Mouse (Mus musculus) lung, postnatal 10 days (tissue): ENCODE data around the gene Thtpa.

ENCODE experiments used
- DNase-seq: peaks from one replicate; pipeline ENCODE4 v3.0.0; 2021

The Thtpa gene

DNA sequence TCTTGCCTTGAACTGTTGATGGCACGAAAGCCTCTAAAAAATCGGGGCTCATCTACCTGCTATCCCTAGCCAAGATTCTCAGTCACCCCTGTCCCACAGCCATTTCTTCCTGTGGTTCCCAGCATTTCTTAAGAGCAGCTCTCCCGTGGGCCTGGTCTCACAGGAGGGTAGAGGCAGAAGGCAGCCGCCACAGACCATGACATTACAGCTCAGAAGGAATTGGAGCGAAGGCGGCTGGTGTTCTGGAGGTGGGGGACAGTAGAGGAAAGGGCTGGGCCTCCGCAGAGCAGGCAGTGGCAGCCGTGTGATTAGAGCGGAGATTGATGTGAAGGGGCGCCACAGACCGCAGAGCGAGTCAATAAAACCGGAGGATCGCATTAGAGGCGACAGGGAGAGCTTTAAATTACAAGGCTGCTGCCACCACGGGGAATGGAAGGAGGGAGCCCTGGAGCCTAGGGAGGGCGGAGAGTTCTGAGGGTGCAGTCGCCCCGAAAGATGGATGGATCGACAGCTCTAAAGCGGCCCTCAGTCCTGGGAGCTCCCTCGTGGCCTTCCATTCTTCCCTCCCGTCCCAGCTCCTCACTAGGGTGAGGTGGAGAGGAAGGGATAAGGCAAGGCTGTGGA is 16.1 kb upstream of the Thtpa start:
- no peak for DNase-seq

DNA sequence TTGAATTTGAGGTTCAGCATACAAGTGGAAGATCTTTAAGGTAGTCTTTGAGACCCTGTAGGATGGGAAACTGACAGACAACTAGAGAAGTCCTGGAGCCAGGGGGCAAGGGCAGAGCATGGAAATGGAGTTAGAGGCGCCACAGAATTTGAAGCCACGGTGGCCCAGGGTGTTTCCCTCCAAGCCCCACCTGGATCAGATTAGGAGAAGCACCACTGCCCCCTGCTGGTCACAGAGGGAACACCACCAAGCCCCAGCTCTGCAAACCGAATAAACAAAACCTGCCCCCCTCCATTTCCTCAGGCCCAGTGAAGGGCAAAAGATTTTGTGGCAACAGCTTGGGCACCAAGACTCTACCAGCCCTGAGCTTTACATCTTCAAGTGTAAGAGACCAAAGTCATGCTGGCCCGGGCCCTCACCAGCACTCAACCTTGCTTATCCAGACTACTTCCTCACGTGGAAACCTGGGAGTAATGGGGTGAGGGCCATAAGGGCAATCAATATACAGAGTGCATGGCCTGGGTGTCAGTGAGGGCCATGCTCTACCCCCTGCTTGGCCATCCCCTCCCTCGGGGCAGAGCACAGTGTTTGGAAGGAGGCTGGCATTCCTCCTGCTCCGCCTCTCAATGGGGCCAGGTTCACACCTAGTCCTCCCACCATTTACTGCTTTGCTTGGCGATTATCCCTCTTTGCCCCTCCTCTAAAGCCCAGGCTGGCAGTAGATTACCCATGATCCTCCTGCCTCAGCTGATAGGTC is 15.2 kb upstream of the Thtpa start:
- peak; percentile 78 for DNase-seq

DNA sequence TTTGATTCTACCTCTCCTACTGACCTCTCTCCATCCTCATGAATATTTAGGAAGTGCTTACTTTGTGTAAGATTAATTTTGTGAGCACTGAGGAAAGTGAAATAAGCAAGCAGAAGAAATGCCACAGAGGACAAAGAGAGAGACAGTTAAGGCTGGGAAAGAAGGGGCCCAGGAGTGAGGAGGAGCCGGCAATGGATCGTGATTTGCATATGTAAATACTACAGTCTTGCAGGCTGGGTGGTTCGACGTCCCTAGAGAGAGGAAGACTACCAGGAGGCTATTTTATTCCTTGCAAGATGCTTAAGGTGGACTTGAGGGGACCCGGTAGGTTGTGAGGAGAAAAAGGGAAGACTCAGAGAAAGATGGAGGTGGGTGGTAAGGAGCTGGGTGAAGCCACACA is 13.5 kb upstream of the Thtpa start:
- DNase-seq = no peak

DNA sequence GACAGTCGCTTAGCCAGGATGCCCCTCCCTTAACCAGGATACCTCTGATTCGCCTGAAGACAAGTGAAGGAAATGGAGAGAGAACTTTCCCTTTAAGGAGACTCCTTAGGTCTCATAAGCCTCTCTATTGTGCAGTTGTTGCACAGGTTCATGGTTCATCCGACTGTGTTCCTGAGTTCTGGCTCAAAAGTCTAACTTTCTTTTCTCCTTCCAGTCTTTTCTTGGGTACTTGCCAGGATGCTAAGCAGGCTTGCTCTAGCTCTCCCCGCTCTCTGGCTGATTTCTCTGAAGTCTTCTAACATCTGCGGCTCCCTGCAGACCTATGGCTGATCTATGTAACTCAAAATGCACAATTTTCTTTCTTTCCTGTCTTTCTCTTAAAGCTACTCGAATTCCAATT is 11.1 kb upstream of the Thtpa start:
- no peak for DNase-seq

DNA sequence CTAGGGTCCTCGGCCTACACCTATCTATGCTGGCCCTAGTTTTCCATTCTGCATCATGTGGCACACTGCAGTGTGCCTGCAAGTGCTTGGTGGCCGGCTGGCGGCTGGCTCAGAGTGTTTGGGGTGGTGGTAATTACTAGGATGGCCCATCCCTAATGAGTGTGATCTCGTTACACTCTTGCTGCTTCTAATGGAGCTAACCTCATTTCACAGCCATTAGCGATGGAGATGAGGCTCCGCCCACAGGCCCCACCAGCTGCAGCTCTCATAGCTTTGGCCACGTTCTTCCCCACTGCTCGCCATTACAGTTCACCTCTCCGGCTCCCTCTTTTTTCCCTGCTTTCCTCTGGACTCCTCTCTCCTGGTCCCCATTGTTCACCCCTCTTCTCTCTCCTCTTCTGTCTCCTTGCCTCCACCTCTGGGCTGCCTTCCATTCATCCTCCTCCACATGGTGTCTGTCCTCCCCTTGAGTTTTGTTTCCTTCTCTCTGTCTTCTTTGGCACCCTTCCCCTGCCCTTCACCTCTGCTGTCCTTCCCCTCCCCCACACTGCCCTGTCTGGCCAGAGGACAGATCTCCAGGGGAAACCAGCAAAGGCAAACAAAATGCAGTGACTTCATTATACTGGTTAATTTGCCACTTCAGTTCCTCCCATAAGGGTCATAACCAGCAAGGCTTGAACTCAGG is 9.1 kb upstream of the Thtpa start:
- no peak for DNase-seq

DNA sequence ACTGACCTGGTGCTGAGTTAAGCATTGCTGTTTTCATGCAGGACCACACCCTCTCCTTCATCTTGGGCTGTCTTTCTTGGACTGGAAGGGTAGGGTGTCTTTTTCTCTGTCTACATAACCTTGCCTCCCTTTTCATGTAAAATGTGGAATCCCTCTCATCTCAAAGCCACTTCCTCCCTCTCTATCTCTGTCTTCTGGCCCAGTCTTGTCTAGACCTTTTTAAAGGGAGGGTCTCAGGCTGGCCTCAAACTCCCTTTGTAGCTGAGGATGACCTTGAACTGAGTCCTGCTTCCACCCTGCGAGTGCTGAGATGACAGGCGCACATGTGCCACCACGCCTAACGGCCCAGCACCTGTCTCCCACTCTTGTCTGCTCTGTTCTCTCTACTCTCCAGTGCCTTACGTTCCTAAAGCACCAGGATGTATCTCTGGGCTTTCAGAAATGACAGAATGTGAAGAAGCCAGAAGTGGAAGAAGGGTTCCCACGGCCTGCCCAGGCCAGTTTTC is 8.5 kb upstream of the Thtpa start:
- DNase-seq = no peak

DNA sequence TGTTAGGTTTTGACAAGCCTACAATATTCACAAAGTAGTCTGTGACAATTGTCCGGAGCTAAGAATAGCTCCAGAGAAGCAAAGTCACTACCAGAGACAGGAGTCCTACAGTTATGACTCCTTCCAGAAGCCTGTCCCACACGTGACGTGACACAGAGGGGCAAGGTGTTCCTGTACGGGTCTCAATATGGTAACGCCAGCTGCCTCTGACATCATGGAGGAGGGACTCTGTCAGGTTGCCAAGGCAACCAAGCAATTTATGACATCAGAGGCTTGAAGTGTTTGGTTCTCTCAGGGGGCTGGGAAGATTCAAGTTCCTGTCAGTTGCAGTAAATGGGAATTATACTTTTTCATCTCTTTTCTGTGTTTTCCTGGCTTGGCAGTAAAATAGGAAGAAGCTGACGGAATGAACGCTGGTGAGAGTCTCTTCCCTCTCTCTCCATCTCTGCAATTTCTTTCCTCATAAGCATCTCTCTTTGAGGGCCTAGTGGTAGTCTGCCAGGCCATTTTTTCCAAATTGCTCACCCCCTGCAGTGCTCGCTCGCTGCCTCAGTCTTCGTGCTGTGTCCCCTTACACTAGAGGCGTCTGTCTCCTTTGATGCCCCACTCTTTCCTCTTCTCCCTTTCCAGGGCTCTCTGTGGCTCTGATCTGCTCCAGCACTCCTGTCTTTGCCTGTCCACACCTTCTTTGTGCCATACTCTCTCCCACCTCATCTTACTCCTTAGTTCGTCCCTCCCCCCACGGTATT is 5.2 kb upstream of the Thtpa start:
- peak; percentile 47 for DNase-seq

DNA sequence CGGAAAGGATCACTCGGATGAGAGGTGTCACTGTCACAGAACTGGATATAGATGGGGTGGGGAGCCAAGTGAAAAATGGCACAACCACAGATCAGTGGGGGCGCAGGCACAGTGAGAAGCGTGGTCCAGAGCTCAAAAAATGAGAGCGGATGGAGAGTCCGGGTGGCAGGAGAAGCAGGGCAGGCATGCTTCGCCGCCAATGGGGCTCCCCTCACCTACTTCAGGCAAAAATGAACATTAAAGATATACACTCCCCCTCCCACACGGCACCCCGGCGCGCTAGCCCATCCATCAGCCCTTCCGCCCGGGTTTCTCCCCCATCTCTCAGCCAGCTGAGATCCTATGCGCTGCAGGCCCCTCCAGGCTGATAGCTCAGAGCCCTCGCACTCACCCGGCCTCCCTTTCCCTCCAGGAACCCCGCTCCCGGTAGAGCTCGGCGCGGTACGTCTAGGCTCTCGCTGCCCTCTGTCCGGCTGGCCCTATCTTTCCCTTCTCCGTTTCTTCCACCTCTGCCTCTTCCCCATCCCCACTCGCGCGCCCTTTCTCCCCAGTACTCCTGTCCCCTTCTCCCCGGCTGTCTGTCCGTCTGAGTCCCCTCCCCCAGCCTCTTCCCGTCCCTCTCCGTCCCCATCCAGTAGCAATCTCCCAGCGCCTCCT is 3.2 kb upstream of the Thtpa start:
- DNase-seq = no peak

DNA sequence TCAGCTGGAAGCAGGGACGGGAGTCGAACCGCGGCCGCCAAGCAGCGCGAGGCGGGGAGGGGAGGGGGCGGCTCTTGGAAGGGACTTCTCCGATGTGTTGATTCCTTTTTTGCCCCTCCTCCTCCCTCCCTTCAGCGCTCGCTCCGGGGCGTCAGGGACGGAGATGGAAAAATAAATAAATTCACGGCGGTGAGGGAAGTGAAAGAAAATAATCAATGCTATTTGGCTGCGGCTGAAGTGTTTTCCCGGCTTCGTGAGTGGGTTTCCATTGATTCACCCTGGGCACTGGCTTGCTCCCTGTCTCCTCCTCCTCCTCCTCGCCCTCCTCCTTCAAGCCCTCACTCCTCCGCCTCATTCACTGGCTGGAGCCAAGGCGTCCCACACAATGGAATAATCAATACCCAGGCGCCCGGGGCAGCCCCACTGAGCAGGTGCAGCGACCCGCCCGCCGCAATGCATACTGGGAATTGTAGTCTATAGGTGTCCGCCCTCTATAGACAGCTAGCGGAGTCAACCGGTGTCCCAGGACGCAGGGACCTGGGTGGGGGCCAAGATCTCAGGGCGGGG is 2.5 kb upstream of the Thtpa start, which contains the start of gene Zfhx2:
Gene Zfhx2, minus strand, starts transcription at position 314 of the 567 bp plus-strand sequence.
- DNase-seq = peak; percentile 94

DNA sequence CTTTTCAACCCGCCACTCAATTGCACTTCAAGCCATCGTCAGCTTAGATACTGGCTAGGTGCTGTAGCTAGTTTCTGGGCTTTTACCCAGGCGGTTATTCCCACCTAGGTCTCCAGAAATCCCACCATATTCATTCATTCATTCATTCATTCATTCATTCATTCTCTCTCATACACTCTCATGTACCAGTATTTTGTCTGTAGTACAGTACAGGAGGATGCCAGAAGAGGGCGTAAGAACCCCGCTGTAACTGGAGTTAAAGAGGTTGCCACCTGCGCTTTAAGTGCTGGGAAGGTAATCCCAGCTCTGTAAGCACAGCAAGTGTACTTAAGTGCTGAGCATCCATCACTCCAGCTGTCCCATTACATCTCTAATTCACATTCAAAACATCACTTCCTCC is 657 bp upstream of the Thtpa start:
- no peak for DNase-seq

DNA sequence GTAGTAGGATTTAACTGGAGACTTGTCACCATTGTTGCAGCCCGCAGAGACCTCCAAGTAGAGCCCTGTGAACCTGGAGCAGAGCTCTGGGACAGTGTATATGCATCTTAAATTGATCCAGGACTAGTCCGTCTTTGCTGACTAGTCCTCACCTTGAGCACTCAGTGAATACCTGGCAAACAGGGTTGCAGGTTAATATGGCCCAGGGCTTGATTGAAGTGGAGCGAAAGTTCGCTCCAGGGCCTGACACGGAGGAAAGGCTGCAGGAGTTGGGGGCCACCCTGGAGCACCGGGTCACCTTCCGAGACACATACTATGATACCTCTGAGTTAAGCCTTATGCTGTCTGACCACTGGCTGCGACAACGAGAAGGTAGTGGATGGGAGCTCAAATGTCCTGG is 679 bp downstream of the Thtpa start:
- DNase-seq = no peak

DNA sequence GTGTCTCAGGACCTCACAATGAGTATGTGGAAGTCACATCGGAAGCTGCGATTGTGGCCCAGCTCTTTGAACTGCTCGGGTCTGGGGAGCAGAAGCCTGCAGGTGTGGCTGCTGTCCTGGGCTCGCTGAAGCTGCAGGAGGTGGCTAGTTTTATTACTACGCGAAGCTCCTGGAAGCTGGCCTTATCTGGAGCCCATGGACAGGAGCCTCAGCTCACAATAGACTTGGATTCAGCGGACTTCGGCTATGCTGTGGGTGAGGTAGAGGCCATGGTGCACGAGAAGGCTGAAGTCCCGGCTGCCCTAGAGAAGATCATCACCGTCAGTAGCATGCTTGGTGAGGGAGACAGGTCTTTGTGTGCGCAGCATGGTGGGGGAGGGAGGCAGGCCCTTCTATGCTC is 1.1 kb downstream of the Thtpa start:
- DNase-seq = no peak

DNA sequence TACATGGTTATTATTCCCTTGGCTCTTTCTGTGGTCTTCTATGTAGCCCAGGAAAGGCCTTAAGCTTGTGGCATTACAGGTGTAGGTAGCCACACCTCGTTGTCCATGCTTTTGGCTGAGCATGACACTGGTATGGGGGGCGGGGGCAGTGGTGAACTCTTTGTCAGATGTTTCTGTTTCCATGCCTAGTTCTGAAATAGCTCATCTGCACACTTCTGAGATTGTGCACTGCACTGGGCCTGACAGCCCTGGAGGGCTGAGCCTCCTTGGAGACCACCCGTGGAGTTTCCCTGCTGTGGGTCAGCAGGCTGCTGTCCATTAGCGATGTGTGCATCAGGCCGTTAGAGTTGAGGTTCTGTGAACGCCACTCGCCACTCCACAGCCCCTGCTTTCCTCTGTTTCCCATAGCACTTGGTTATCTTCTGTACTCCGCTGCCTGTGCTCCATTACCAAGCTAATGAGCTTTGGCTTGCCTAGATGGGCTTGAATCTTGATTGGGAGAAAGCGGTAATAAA is 2.0 kb downstream of the Thtpa start:
- DNase-seq = no peak

DNA sequence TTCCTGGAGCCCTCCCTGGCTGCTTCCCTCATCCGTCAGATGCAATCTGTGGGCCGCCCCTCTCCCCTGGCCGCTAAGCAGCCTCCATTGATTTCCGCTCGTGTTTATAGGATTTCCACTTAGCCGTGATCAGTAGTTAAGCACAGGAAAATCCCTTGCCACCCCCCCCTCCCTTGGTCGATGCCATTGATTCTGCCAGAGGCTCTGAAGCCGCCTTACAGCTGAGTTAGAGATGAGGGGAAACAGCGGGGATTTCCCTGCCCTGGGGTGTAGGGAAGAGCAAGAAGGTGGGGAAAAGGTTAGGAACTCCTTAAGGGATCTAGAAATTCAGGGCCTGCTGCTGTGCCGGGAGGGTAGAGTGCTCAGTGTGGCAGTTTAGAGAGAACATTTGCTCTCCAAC is 3.1 kb downstream of the Thtpa start:
- DNase-seq = no peak

DNA sequence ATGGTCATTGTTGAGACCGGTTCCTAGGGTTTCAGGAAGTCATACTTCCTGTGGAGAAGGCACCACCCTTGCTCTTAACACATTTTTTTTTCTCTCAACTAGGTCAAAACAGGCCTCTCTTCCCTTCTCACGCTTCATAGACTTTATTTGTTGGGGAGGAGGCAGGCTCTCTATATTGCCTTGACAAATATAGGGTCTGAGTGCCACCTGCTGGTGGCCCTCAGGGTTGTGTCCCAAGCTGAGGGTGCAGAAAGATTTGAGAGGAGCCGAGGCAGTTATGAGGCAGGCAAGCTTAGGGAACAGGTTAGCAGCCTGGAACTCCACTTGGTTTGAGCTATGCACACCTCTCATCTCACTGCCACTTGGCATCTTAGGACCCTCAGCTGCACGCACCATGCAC is 3.5 kb downstream of the Thtpa start:
- DNase-seq = peak; percentile 68

DNA sequence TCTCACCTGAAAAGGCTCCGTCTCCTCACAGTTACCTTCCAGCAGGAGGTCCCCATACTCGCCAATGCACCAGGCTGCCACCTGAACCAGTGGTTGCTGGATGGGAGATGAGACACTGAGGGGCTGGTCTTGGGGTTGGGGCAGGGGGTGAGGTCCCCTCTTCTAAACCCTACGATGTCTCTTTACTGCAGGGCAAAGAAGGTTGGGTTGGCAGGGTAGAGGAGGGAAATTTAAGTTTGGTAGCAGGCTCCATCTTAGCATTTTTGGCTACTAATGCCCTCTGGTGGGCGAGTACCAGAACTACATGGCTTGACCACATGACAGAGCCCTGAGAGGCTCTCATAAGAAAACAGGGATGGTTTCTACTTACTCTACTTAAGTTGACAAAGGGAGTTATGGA is 7.0 kb downstream of the Thtpa start:
- peak; percentile 77 for DNase-seq

DNA sequence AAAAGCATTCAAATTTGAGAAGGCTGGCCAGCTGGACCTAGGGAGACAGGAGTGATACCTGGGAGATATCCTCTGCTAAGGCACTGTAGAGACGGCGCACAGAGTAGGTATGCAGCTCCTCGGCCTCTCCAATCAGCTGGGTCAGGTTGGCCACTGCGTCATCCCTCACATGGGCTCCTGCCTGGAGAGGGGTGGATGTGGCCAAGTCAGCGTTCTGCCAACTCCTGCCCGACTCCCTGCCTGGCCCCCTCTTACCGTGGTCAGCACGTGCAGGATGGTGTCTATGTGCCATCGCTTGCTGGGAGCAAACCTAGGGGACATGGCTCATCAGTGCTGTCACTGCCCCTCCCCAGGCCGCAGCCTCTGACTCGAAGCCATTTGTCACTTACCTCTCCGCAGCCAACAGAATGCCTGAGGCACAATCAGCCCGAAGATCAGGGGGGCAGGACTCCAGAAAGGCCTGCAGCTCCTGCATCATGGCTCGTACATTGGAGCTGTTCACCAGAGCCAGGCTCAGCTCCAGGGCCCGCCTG is 7.7 kb downstream of the Thtpa start:
- no peak for DNase-seq

DNA sequence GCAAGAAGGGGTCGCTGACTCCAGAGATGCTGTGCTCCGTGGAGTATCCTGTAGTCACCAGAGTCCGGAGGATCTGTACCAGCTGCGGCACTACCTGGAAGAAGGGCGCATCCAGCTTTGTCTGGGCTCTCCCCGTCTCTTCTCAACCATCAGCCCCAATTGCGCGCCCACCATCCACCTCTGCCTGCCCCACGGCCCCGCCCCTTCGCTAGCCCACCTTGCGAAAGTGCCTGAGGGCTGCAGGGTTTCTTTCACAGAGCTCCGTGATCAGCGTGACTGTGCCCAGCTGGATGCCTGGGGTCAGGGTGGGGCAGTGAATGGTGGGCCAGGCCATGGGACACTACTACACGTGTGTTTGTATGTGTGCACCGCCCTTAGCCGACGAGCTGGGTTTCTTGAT is 9.8 kb downstream of the Thtpa start:
- DNase-seq = no peak

DNA sequence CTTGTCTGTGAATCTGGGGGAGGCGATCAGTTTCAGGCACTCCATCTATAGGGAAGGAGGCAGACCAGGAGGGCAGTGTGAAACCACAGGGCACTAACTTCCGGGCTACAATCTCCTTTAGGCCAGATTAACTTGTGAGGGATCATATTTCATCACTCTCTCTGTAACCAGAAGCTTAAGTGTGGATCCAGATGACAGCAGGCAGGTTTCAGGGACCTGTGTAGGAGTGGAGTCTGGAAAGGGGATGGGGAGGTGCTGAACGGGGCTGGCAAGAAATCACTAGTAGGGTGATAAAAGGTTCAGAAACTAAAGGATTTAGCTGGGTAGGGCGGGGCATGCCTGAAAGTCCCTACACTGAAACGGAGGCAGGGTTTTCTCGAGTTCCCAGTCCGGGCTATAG is 10.8 kb downstream of the Thtpa start:
- no peak for DNase-seq

DNA sequence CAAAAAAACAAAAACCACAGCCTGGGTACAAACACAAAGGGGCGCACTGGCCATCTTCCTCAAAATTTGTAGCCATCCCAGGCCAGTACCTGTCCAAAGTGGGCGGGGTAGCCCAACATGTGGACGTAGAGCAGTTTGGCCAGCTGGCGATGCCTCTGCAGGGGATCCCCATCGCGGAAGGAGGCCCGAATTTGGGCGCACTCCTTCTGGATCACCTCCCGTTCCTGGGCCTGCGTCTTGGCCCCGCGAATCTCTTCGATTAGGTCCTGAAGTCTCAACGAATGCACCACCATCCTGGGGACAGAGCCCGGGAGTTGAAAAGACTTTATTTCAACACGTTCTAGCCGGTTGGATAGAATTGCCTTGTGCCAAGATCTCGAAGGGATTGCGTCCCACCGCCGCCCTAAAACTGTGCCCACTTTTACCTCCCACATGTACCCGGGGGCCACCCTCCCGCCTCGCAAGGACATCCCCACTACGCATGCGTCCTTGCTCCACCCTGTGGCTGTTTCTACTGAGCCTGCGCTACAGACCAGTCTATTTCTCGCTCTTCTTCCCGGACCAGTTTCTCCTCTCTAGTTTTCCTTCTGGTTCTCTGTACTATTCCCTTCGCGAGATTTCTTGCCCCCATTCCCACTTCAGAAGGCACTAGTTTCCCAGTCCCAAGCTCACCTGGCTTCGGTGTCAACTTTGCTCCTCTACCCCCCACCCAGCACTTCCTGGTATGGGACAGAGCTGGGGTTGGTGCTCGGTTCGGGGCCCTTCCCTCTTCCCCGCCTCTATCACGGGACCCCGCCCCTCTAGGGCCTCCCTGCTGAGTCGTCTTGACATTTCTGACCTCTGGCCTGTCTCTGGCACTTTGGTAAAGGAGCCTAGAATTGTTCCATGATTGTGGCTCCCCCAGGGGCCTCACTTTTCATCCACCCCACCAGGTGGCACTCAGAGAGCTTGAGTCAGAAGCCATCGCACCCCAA is 11.5 kb downstream of the Thtpa start, which contains the start of gene Ap1g2:
Gene Ap1g2, minus strand, starts transcription at position 758 of the 974 bp plus-strand sequence.
- DNase-seq = peak; percentile 87
